25 mouse cellular contexts compared by ENCODE assay signal in the genomic region with DNA sequence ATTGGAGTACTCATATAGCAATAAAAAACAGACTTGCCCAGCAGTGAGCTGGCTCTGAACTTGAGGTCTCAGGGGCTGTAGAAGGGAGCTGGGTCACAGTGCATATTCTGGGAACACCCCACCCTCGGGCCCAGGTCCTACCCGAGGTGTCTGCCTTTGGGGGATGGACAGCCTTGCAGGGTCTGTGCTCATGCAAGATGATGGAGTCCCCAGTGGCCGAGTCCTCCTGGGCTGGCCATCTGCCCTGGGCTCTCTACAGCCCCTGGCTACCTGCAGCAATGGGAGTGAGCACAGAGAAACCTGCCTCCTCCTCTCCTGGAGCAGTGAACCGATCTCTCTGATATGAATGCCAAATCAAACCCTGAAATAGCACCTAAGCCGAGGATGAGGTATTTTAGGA.
DNase-seq lines count a peak whose midpoint lies in the region; TF ChIP-seq lines count a peak whose summit lies in the region.
"Had no signal": no experiment of that assay in that cellular context is flagged by ENCODE, and none has a peak within 500 bp of the region (broad histone marks: within the 10 kb centered on the region; RNA-seq: fewer than 3 reads in every experiment).

No protein-coding gene starts in this region.

- no peak for TF ChIP-seq POLR2A in heart, adult 2 months (IDR thresholded peaks at IDR 0.05; ENCODE audit: insufficient read depth, low read depth, low read length)

- H3K27ac ChIP-seq in heart, adult 2 months: no peak overlapping the region
- H3K27ac ChIP-seq: embryonic facial prominence, embryonic 12.5 days; embryonic facial prominence, embryonic 15.5 days; heart, embryonic 15.5 days; hindbrain, embryonic 13.5 days; intestine, embryonic 15.5 days had no signal

- no peak overlapping the region for H3K4me3 ChIP-seq in heart, adult 2 months
- H3K4me3 ChIP-seq: embryonic facial prominence, embryonic 12.5 days; embryonic facial prominence, embryonic 15.5 days; heart, embryonic 12.5 days; heart, embryonic 15.5 days; hindbrain, embryonic 10.5 days; hindbrain, embryonic 13.5 days; intestine, embryonic 15.5 days had no signal

- intact Hi-C loops in heart, adult 2 months (cut with DNase I): loop anchor here (5.0 kb wide), 1 partner anchor 669 kb away; no protein-coding TSS in a partner anchor

- H3K79me2 ChIP-seq in heart, adult 2 months (replicated peaks; ENCODE audit: control insufficient read depth, insufficient read depth, low read length): no peaks in the 10 kb centered on the region

- peak; percentile 25 to 29 for DNase-seq in cerebellum, postnatal 10 days
- DNase-seq in cerebellum, postnatal 4 days (ENCODE audit: low spot score in 2 of 2): no peak
- peak; percentile 55 for DNase-seq in heart, adult 11 months
- DNase-seq in heart, adult 2 months: no peak
- DNase-seq in urinary bladder, postnatal 4 days (ENCODE audit: low spot score in 2 of 2): peak; percentile 12 to 56
- no peak for DNase-seq in urinary bladder, postnatal 10 days (ENCODE audit: low spot score)
- DNase-seq: adrenal gland, postnatal 10 days; adrenal gland, postnatal 36 days; B cell, adult 2 months; cerebellum, adult 11-12 months; cerebellum, adult 8-10 months; forebrain, postnatal 0 days; gastrocnemius, postnatal 10 days; gastrocnemius, postnatal 36 days; heart, postnatal 10 days; heart, postnatal 36 days; kidney, adult 11 months had no signal

- WGBS in heart, adult 2 months: 48% methylated on average over 5 of the region's 5 CpGs

- H3K9ac ChIP-seq in heart, adult 2 months (ENCODE audit: low read depth, low read length): no peak overlapping the region
- H3K9ac ChIP-seq: embryonic facial prominence, embryonic 12.5 days; embryonic facial prominence, embryonic 15.5 days; forebrain, postnatal 0 days; heart, embryonic 12.5 days; heart, embryonic 15.5 days; hindbrain, embryonic 13.5 days; intestine, embryonic 15.5 days had no signal

- no peaks in the 10 kb centered on the region; the same call in none of the 2 replicates for H3K27me3 ChIP-seq in heart, adult 2 months (ENCODE audit: control insufficient read depth, insufficient read depth, low read length)
- H3K27me3 ChIP-seq: embryonic facial prominence, embryonic 12.5 days; intestine, embryonic 15.5 days had no signal

- TF ChIP-seq EP300 in heart, adult 2 months (IDR thresholded peaks at IDR 0.05; ENCODE audit: insufficient read depth, low read depth, low read length): no peak

- TF ChIP-seq CTCF in heart, adult 2 months (IDR thresholded peaks at IDR 0.05): no peak

- no peaks in the 10 kb centered on the region for H3K36me3 ChIP-seq in heart, adult 2 months (ENCODE audit: control insufficient read depth, insufficient read depth, low read length)
- H3K36me3 ChIP-seq: embryonic facial prominence, embryonic 12.5 days; embryonic facial prominence, embryonic 15.5 days; G1E; heart, embryonic 12.5 days; heart, embryonic 15.5 days; hindbrain, embryonic 10.5 days; hindbrain, embryonic 13.5 days; intestine, embryonic 15.5 days had no signal

- H3K4me1 ChIP-seq in heart, adult 2 months (ENCODE audit: control insufficient read depth, insufficient read depth, low read length): no peaks in the 10 kb centered on the region
- H3K4me1 ChIP-seq: embryonic facial prominence, embryonic 12.5 days; embryonic facial prominence, embryonic 15.5 days; heart, embryonic 12.5 days; heart, embryonic 15.5 days; hindbrain, embryonic 13.5 days; intestine, embryonic 15.5 days had no signal

Comparison
In these comparisons a context has a peak if more than half of its experiments do, and no peak if none do; other contexts are left out.
1. DNase-seq: peak in cerebellum, postnatal 10 days (2 of 2), heart, adult 11 months (single experiment) and urinary bladder, postnatal 4 days (2 of 2); none in cerebellum, postnatal 4 days (0 of 2), heart, adult 2 months (0 of 2) and urinary bladder, postnatal 10 days (single experiment).